Mouse (Mus musculus) myocyte (in vitro differentiated cells): ENCODE measurements around the gene Defa22. TPM values are rescaled to one million over a fixed set of nuclear protein-coding genes. Genes with fewer than 3 reads are reported as not detected.
"Not testable (repeated sequence)": the region's sequence is repeated elsewhere in the genome, so short reads cannot be mapped to it uniquely, and the experiment has no call there.

Experiments
- H3K27me3 ChIP-seq: one replicate; pipeline ENCODE4 v1.6.1; 2011; ENCODE audit not compliant: control insufficient read depth, insufficient read depth, insufficient read length
- H3K36me3 ChIP-seq: one replicate; pipeline ENCODE4 v1.6.1; 2011; ENCODE audit not compliant: control insufficient read depth, insufficient read depth
- H3K4me2 ChIP-seq: one replicate; pipeline ENCODE4 v1.6.1; 2011; ENCODE audit warnings: low read depth, control low read depth
- H3K4me3 ChIP-seq: one replicate; pipeline ENCODE4 v1.5.1; 2011; ENCODE audit warnings: mild to moderate bottlenecking, control low read depth, moderate library complexity
- H3K79me2 ChIP-seq: one replicate; pipeline ENCODE4 v1.6.1; 2011; ENCODE audit not compliant: control insufficient read depth, insufficient read depth
- H3ac ChIP-seq: one replicate; pipeline ENCODE4 v1.6.1; 2011; ENCODE audit not compliant: control insufficient read depth, insufficient read length
- polyA plus RNA-seq: library from polyadenylated mRNA; unstranded; fragments of >200 nt; fragmentation: generic; extraction: Trizol; gene quantifications from one replicate; pipeline ENCODE4 v1.2.1, GENCODE M21; 2012; ENCODE audit warnings: missing spikeins

Gene Defa22
- polyA plus RNA-seq: not detected

GRCm38 (mm10) chr8:21161977-21162376 is at the start of gene Defa22:
Gene Defa22 (plus strand): TSS chr8:21162277.
- H3K27me3 ChIP-seq, H3K79me2 ChIP-seq, H3ac ChIP-seq, H3K36me3 ChIP-seq, H3K4me2 ChIP-seq, H3K4me3 ChIP-seq: not testable (repeated sequence)

GRCm38 (mm10) chr8:21134342-21134741 is 27.7 kb upstream of the Defa22 start, which contains the start of gene Defa30:
Gene Defa30 (plus strand): TSS chr8:21134642.
- not testable (repeated sequence) for H3K36me3 ChIP-seq, H3K27me3 ChIP-seq, H3K4me3 ChIP-seq, H3ac ChIP-seq, H3K79me2 ChIP-seq, H3K4me2 ChIP-seq

- not testable (repeated sequence) for H3K27me3 ChIP-seq, H3K4me3 ChIP-seq
These were observed 29.2 kb downstream of the Defa22 start, which contains the start of gene Defa31 for GRCm38 (mm10) chr8:21191314-21191713. Gene Defa31 (plus strand): TSS chr8:21191614.

GRCm38 (mm10) chr8:21201261-21201660 is 39.2 kb downstream of the Defa22 start, which contains the start of gene Gm15293:
Gene Gm15293 (plus strand): TSS chr8:21201561.
- not testable (repeated sequence) for H3ac ChIP-seq, H3K36me3 ChIP-seq, H3K4me2 ChIP-seq, H3K4me3 ChIP-seq, H3K79me2 ChIP-seq, H3K27me3 ChIP-seq

More at GRCm38 (mm10) chr8:21191314-21191713, 29.2 kb downstream of the Defa22 start, which contains the start of gene Defa31:
- H3K36me3 ChIP-seq, H3K4me2 ChIP-seq, H3ac ChIP-seq, H3K79me2 ChIP-seq: not testable (repeated sequence)

Other genes with a start within 250 kb of the Defa22 start
- not detected for gene Gm6040, start 240.2 kb upstream of the Defa22 start, polyA plus RNA-seq
- gene AY761185, start 217.6 kb upstream of the Defa22 start, polyA plus RNA-seq: not detected
- gene Defa21, start 136.7 kb upstream of the Defa22 start, polyA plus RNA-seq: not detected
- gene Defa23, start 107.2 kb upstream of the Defa22 start, polyA plus RNA-seq: not detected
- gene Defa35, start 97.2 kb upstream of the Defa22 start, polyA plus RNA-seq: not detected
- gene Defa25, start 77.8 kb upstream of the Defa22 start, polyA plus RNA-seq: not detected
- gene Gm14851, start 66.2 kb upstream of the Defa22 start, polyA plus RNA-seq: not detected
- not detected for gene Defa30, start 27.6 kb upstream of the Defa22 start, polyA plus RNA-seq
- gene Defa31, start 29.3 kb downstream of the Defa22 start, polyA plus RNA-seq: not detected
- not detected for gene Gm15293, start 39.3 kb downstream of the Defa22 start, polyA plus RNA-seq
- gene Gm15292, start 87.5 kb downstream of the Defa22 start, polyA plus RNA-seq: not detected
- gene Defa27, start 153.3 kb downstream of the Defa22 start, polyA plus RNA-seq: not detected
- not detected for gene Defa29, start 164.7 kb downstream of the Defa22 start, polyA plus RNA-seq
- gene Defa2, start 216.2 kb downstream of the Defa22 start, polyA plus RNA-seq: not detected
- gene Defa33, start 229.5 kb downstream of the Defa22 start, polyA plus RNA-seq: not detected